Mouse (Mus musculus): ENCODE measurements around the gene Nup210. TPM values are rescaled to one million over a fixed set of nuclear protein-coding genes. Genes with fewer than 3 reads are reported as not detected.
"Not testable (repeated sequence)": the region's sequence is repeated elsewhere in the genome, so short reads cannot be mapped to it uniquely, and the experiment has no call there.

Nup210 gene
- polyA plus RNA-seq, 1 experiment from 2014 or later = 15.8 TPM

GRCm38 (mm10) chr6:91128996-91129395, 12.4 kb upstream of the Nup210 start:
- 49% methylated on average over 4 of the region's 4 CpGs for WGBS
- H3K27ac ChIP-seq (replicated peaks) = no peak overlapping the region
- no peak for DNase-seq (ENCODE audit: low spot score)
- 0 out of 2 replicates have a peak, but pooled peaks cover 2% of the 10 kb centered on the region for H3K4me1 ChIP-seq
- H3K4me3 ChIP-seq = no peak overlapping the region
- no peaks in the 10 kb centered on the region for H3K36me3 ChIP-seq (replicated peaks)
- H3K9me3 ChIP-seq = peaks cover 4% of the 10 kb centered on the region; the same call in 1 of the 2 replicates
- no peaks in the 10 kb centered on the region for H3K27me3 ChIP-seq (replicated peaks; ENCODE audit: low read depth, poor library complexity, severe bottlenecking)

GRCm38 (mm10) chr6:91125228-91125585, 8.6 kb upstream of the Nup210 start:
- Histone ChIP-seq H3K4me3 (no peak overlapping the region), H3K27ac (replicated peaks) (no peak overlapping the region), H3K36me3 (replicated peaks) (no peaks in the 10 kb centered on the region), H3K4me1 (0 out of 2 replicates have a peak, but pooled peaks cover 2% of the 10 kb centered on the region), H3K9me3 (peaks cover 12% of the 10 kb centered on the region; the same call in 1 of the 2 replicates), H3K27me3 (replicated peaks; ENCODE audit: low read depth, poor library complexity, severe bottlenecking) (no peaks in the 10 kb centered on the region)
- 87% methylated on average over 2 of the region's 2 CpGs for WGBS
- no peak for DNase-seq (ENCODE audit: low spot score)

- Histone ChIP-seq H3K4me3 (no peak overlapping the region), H3K27me3 (replicated peaks; ENCODE audit: low read depth, poor library complexity, severe bottlenecking) (no peaks in the 10 kb centered on the region), H3K9me3 (peaks cover 12% of the 10 kb centered on the region; the same call in 1 of the 2 replicates), H3K4me1 (0 out of 2 replicates have a peak, but pooled peaks cover 2% of the 10 kb centered on the region), H3K36me3 (replicated peaks) (no peaks in the 10 kb centered on the region), H3K27ac (replicated peaks) (no peak overlapping the region)
- WGBS = 59% methylated on average over 7 of the region's 7 CpGs
- DNase-seq (ENCODE audit: low spot score) = no peak
Measured at GRCm38 (mm10) chr6:91124286-91125227, 7.9 kb upstream of the Nup210 start.

DNA sequence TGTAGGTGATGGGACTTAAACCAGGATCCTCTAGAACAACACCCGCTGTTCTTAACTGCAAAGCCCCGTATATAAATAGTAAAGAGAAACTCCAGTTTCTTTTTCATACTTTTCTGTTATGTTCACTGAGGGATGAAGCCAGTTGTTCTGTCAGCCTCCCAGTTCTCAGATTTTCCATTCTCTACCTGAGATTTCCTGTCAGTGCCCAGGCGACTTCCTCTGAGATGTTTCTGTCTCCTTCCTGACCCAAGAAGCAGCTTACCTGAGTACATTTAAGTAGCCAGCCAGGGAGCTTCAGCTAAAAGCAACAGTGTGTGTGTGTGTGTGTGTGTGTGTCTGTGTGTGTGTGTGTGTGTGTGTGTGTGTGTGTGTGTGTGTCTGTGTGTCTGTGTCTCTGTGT, 6.8 kb upstream of the Nup210 start:
- Histone ChIP-seq H3K4me1 (0 out of 2 replicates have a peak, but pooled peaks cover 2% of the 10 kb centered on the region), H3K4me3 (no peak overlapping the region), H3K9me3 (peaks cover 8% of the 10 kb centered on the region; the same call in 1 of the 2 replicates), H3K27ac (replicated peaks) (no peak overlapping the region), H3K36me3 (replicated peaks) (no peaks in the 10 kb centered on the region), H3K27me3 (replicated peaks; ENCODE audit: low read depth, poor library complexity, severe bottlenecking) (peaks cover 4% of the 10 kb centered on the region; the same call in 1 of the 2 replicates)
- DNase-seq (ENCODE audit: low spot score) = no peak
- WGBS = 84% methylated on average over 3 of the region's 3 CpGs

DNA sequence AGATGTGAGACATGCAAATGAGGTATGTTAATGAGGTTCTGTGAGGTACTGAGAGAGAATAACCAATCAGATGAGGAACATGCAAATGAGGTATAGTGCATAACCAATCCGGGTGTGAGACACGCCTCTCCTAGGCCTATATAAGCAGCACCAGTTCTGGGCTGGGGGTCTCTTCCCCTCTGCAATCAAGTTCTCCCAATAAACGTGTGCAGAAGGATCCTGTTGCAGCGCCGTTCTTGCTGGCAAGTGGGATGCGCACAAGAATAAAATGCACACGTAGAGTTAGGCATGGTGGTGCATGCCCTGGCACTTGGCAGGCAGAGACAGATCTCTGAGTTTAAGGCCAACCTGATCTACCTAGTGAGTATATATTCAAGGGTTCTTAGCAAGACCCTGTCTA, 4.5 kb upstream of the Nup210 start:
- not testable (repeated sequence) for DNase-seq (ENCODE audit: low spot score)

GRCm38 (mm10) chr6:91120206-91120605, 3.6 kb upstream of the Nup210 start:
- Histone ChIP-seq H3K9me3 (peaks cover 8% of the 10 kb centered on the region; the same call in 1 of the 2 replicates), H3K4me3 (no peak overlapping the region), H3K27me3 (replicated peaks; ENCODE audit: low read depth, poor library complexity, severe bottlenecking) (peaks cover 31% of the 10 kb centered on the region), H3K4me1 (peaks cover 25% of the 10 kb centered on the region), H3K36me3 (replicated peaks) (no peaks in the 10 kb centered on the region), H3K27ac (replicated peaks) (no peak overlapping the region)
- 75% methylated on average over 2 of the region's 2 CpGs for WGBS
- no peak for DNase-seq (ENCODE audit: low spot score)

More for the DNA sequence above, 4.5 kb upstream of the Nup210 start:
- not testable (repeated sequence) for H3K9me3 ChIP-seq; H3K4me3 ChIP-seq; H3K36me3 ChIP-seq (replicated peaks); H3K27ac ChIP-seq (replicated peaks)
- H3K4me1 ChIP-seq = peaks cover 17% of the 10 kb centered on the region
- 89% methylated on average over 7 of the region's 7 CpGs for WGBS
- peaks cover 22% of the 10 kb centered on the region for H3K27me3 ChIP-seq (replicated peaks; ENCODE audit: low read depth, poor library complexity, severe bottlenecking)

DNA sequence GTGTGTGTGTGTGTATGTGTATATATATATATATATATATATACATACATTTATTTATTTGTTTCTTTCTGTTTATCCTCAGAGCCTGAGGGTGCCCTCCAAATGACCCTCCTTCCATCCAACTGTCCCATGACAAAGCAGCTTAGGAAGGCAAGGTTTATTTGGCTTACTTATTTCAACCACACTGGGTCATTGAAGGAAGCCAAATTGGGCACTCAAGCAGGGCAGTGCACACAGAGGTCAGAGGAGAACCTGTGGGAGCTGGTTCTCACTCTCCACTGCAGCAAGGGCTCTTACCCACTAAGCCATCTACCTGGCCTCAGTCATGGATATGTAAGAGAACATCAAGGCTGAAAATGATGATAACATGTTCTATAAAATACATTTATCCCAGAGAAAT, 1.9 kb upstream of the Nup210 start:
- peaks cover 40% of the 10 kb centered on the region for H3K27me3 ChIP-seq (replicated peaks; ENCODE audit: low read depth, poor library complexity, severe bottlenecking)
- peaks cover 8% of the 10 kb centered on the region; the same call in 1 of the 2 replicates for H3K9me3 ChIP-seq
- H3K4me3 ChIP-seq = no peak overlapping the region
- no peaks in the 10 kb centered on the region for H3K36me3 ChIP-seq (replicated peaks)
- H3K27ac ChIP-seq (replicated peaks) = no peak overlapping the region
- no peak for DNase-seq (ENCODE audit: low spot score)
- peaks cover 35% of the 10 kb centered on the region for H3K4me1 ChIP-seq

DNA sequence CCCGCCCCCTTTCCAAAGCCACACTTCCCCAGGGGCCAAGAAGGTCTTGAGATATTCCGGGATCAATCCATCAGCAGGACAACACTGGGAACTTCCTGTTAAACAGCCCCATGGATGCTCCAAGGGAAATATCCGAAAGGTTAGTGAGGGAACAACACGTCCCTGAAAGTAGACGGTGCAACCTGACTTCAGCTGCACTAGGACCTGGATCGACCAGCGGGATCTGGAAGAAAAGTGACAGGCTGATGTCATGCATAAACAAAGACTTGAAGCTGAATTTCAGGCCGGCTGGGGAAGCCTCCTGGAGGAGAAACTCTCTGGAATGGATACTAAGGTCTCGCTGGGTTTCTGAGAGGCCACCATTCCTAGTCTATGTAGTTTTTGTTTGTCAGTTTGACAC, 520 bp upstream of the Nup210 start:
- peak overlapping the region; percentile 83 for H3K27ac ChIP-seq (replicated peaks)
- H3K9me3 ChIP-seq = peaks cover 8% of the 10 kb centered on the region; the same call in 1 of the 2 replicates
- WGBS = 2% methylated on average over 9 of the region's 9 CpGs
- H3K36me3 ChIP-seq (replicated peaks) = no peaks in the 10 kb centered on the region
- no peak for DNase-seq (ENCODE audit: low spot score)
- H3K4me3 ChIP-seq = peak overlapping the region; percentile 69
- peaks cover 35% of the 10 kb centered on the region for H3K4me1 ChIP-seq
- peaks cover 40% of the 10 kb centered on the region for H3K27me3 ChIP-seq (replicated peaks; ENCODE audit: low read depth, poor library complexity, severe bottlenecking)

DNA sequence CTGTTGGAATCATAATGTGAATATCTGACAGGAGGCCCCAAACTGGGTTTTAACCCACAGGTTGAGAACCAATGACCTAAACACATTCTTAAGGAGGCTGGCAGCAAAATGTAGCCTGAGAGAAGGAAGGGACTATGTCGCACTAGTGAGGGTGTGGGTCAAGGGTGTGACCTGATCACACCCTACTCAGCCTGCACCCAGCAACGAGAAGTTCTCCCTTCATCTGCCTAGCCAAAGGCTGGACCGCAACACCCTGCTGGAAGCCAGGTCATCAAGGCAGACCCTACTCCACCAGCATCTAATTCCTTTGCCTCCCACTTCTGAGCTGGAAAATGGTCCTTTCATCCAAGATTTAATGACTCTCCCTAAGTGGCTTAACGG, 776 bp downstream of the Nup210 start:
- H3K36me3 ChIP-seq (replicated peaks) = no peaks in the 10 kb centered on the region
- peaks cover 40% of the 10 kb centered on the region for H3K27me3 ChIP-seq (replicated peaks; ENCODE audit: low read depth, poor library complexity, severe bottlenecking)
- 27% methylated on average over 4 of the region's 4 CpGs for WGBS
- peak overlapping the region; percentile 83 for H3K27ac ChIP-seq (replicated peaks)
- peak; percentile 11 for DNase-seq (ENCODE audit: low spot score)
- peaks cover 35% of the 10 kb centered on the region for H3K4me1 ChIP-seq
- peak overlapping the region; percentile 69 for H3K4me3 ChIP-seq
- H3K9me3 ChIP-seq = no peaks in the 10 kb centered on the region

- no peaks in the 10 kb centered on the region for H3K9me3 ChIP-seq
- H3K27me3 ChIP-seq (replicated peaks; ENCODE audit: low read depth, poor library complexity, severe bottlenecking) = peaks cover 40% of the 10 kb centered on the region
- H3K27ac ChIP-seq (replicated peaks) = no peak overlapping the region
- DNase-seq (ENCODE audit: low spot score) = no peak
- H3K36me3 ChIP-seq (replicated peaks) = no peaks in the 10 kb centered on the region
- peaks cover 40% of the 10 kb centered on the region for H3K4me1 ChIP-seq
- WGBS = 47% methylated on average over 1 of the region's 1 CpGs
- peak overlapping the region; percentile 69; the same call in 1 of the 2 replicates for H3K4me3 ChIP-seq
Measured at GRCm38 (mm10) chr6:91115158-91115557, 1.5 kb downstream of the Nup210 start.

- DNase-seq (ENCODE audit: low spot score) = no peak
- H3K4me1 ChIP-seq = peaks cover 40% of the 10 kb centered on the region
- H3K9me3 ChIP-seq = no peaks in the 10 kb centered on the region
- no peak overlapping the region for H3K27ac ChIP-seq (replicated peaks)
- peaks cover 40% of the 10 kb centered on the region for H3K27me3 ChIP-seq (replicated peaks; ENCODE audit: low read depth, poor library complexity, severe bottlenecking)
- H3K36me3 ChIP-seq (replicated peaks) = no peaks in the 10 kb centered on the region
- 55% methylated on average over 2 of the region's 2 CpGs for WGBS
- H3K4me3 ChIP-seq = no peak overlapping the region
Measured at GRCm38 (mm10) chr6:91114716-91115115, 1.9 kb downstream of the Nup210 start.

DNA sequence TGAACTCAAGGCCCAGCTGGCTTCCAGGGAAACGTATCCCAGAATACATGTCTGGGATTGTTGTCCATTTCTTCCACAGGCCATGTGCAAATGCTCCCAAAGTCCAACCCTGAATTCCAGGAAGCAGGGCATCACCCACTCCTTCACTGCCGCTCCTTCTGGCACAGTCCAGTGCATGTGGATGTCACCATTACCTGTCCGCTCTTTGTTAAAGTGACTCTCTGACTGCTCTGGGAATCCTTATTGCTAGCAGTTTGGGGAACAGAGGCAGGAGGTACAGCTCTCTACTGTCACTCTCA, 4.7 kb downstream of the Nup210 start:
- WGBS = 93% methylated on average over 3 of the region's 3 CpGs
- no peak for DNase-seq (ENCODE audit: low spot score)

More for the DNA sequence above, 4.7 kb downstream of the Nup210 start:
- H3K9me3 ChIP-seq = no peaks in the 10 kb centered on the region
- H3K27ac ChIP-seq (replicated peaks) = no peak overlapping the region
- no peaks in the 10 kb centered on the region for H3K36me3 ChIP-seq (replicated peaks)
- H3K27me3 ChIP-seq (replicated peaks; ENCODE audit: low read depth, poor library complexity, severe bottlenecking) = peaks cover 24% of the 10 kb centered on the region
- peaks cover 31% of the 10 kb centered on the region for H3K4me1 ChIP-seq
- no peak overlapping the region for H3K4me3 ChIP-seq

Data from embryonic facial prominence, embryonic 10.5 days (tissue).